Mouse (Mus musculus): ENCODE data around the gene Nbea.
"Not testable (repeated sequence)": the region's sequence is repeated elsewhere in the genome, so short reads cannot be mapped to it uniquely, and the experiment has no call there.

Nbea gene

DNA sequence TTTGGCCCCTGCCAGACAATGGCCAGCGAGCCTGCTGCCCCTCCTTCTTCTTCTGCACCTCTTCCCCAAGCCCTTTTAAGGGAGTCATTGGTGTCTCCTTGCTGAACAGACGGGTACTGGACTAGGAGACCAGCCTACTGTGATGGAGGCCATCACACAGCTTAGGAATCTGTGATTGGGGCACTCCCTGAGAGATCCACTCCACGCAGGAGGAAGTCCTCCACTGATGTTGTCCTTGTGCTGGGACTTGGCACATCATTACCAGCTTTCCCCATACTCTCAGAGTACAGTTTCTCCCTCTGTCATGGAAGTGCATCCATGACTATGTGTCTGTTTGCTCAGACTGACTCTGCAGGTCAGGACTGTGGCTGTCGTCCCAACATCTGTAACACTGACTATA is 531.6 kb downstream of the Nbea start:
- DNase-seq: no peak

DNA sequence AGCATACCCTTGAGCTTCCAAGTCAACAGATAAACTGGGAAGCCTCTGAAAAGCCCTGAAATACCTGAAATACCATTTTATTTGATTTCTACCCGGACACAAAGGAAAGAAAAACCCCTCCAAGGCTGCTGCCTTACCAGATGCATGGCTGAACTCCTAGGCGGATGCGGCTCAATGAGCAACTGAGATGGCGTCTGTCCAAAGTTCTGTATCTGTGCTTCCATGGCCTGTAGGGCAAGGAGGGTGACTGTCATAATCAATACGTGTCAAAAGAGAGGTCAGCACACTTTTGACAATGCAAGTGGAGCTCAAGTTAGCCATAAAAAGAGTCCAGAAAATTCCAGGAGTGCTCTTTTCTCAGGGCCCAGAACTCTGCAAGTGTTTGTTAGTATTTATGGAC is 534.0 kb downstream of the Nbea start:
- DNase-seq: no peak

DNA sequence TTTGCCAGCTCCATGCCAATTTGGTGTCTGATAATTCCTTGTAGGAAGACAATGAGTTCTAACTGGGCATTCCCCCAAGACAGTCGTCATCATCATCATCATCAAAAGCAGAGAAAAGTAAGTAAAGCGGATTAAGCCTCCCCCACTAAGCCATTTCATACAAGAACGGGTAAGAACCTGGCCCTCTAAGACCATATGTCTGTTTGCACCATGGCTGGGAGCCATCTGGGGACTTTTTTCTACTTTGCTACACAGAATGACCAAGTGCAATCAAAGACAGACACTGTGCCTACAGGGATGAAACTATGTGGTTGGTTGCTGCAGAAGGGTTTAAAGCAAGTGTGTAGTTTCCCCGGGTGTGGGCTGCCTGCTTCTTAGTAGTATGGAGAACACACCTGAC is 535.2 kb downstream of the Nbea start:
- no peak for DNase-seq

GRCm38 (mm10) chr3:55647176-55647575 is 536.3 kb downstream of the Nbea start:
- DNase-seq: no peak

- no peak for DNase-seq
These were observed 537.1 kb downstream of the Nbea start for GRCm38 (mm10) chr3:55646437-55646836.

DNA sequence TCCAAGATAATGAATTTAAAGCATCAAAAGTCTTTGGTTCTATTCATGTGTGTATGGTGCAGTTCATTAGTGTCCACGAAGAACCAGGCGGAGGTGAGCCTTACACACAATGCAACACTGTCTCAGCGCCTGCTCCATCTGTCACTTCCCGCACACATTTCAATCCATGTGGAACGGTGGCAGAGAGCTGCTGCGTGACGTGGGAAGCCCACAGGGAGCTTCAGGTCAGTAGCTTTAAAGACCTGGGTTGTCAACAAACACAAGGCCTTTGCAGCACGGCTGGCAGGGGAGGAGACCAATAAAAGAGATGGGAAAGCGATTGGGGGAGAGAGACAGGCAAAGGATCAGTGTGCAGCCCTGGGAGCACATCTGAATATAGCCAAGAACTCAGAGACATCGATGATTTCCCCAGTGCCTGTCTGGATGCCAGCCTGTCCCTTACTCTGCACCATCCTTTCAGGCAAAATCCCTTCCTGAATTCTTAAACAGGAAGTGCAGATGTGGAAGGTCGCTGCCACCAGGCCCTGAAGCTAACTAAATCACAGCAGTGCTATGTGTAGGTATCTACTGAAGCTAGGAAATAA is 539.4 kb downstream of the Nbea start:
- no peak for DNase-seq

DNA sequence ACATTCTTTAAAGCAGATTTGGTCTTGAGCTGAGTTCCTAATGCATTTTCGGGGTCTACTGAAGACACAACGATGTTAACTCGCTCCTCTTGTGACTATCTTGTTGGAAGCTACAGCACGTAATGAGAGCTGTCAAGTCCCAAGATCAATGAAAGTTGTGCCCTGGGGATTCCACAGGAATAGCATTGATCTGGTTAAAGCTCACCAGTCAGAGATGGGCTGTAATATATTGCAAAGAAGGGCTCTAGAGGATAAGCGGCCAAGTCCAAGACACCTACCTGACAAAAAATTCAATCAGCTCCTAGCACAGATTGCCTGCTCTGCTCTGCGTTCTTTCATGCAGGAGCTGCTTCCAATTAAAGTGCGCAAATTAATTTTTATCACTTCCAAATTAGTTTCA is 545.8 kb downstream of the Nbea start:
- DNase-seq: no peak

GRCm38 (mm10) chr3:55635542-55636172 is 547.8 kb downstream of the Nbea start:
- DNase-seq: no peak

GRCm38 (mm10) chr3:55627054-55627453 is 556.4 kb downstream of the Nbea start:
- DNase-seq: no peak

DNA sequence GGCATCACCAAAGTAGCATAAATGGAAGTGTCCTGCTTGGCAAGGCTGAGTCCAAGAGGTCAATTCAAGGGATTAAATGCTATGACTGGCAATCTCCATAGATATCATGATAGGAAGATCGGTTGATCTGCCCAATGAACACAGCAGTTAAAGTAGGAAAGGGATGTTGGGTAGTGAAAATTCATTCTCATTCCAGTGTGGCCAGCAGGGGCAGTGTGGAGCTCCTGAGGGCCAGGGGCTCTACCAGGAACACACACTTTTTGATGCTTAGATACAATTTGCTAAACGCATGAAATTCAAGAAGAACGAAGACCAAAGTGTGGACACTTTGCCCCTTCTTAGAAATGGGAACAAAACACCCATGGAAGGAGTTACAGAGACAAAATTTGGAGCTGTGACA is 561.5 kb downstream of the Nbea start:
- not testable (repeated sequence) for DNase-seq

DNA sequence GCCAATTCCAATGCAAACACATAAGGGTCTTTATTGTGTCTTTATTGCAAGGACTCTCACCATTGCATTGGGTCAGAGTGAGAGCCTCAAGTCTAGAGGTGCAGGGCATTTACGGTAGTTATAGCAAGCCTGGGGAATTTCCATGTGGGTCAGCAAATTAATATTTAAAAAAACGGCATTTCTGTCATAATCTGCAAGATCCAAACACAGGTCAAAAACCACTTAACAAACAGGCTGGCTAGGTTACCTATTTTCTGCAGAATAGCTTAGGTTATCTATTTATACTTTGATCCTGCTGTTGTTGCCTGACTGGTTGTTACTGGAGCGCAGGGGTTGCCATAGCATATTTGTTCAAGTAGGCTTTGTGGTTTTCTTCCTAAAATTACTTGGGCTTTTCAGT is 565.1 kb downstream of the Nbea start:
- no peak for DNase-seq

GRCm38 (mm10) chr3:55612459-55613115 is 570.9 kb downstream of the Nbea start:
- no peak for DNase-seq

DNA sequence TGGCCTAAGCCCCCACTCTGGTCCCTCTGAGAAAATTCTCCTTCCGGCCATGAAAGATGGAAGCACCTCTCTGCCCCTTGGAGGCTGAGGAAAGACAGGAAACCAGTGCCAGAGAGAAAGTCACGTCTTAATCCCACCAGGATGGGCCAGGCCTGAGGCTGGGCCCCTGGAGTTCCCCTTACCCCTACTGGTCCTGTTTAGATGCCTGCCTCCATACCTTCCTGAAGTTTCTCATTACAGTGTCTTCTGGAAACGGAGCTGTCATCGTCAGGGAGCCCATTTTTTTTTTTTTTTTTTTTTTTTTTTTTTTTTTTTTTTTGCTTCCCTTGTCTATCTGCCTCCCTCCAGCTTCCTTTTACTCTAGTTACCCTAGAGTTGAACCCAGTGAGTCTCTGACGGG is 571.5 kb downstream of the Nbea start:
- DNase-seq: no peak

- no peak for DNase-seq
These were observed 573.3 kb downstream of the Nbea start for GRCm38 (mm10) chr3:55610191-55610590.

GRCm38 (mm10) chr3:55600286-55600685 is 583.2 kb downstream of the Nbea start:
- no peak for DNase-seq

DNA sequence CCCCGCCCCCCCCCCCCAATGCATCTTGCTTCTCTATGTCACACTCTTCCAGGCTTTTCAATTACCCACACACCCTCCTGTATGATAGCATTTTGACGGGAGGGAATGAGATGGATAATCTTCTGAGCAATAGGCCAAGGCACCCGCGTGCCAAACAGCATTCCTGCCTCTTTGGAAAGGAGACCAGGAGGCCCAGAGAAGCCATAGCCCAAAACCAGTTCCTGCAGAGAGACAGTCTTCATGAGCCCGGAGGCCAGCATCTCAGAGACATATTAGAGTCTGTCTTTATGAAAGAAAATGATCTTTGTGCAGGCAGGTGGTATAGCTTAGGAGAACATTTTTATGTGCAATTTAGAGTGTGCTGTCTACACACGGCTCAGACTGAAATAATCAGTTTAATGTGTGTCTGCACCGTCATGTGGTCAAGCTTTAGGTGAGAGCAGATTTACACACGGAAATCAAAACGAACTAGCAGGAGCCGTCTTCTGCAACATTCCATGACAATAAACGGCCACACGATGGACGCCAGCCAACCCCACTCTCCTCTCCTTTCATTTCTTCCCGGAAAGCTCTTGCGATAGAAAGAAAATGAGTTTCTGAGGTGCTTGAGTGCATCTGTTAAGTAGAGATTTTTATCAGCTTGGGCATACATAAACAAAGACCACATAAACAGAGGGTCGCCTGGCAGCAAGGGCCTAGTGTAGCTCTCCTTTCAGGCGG is 584.0 kb downstream of the Nbea start:
- DNase-seq: no peak

DNA sequence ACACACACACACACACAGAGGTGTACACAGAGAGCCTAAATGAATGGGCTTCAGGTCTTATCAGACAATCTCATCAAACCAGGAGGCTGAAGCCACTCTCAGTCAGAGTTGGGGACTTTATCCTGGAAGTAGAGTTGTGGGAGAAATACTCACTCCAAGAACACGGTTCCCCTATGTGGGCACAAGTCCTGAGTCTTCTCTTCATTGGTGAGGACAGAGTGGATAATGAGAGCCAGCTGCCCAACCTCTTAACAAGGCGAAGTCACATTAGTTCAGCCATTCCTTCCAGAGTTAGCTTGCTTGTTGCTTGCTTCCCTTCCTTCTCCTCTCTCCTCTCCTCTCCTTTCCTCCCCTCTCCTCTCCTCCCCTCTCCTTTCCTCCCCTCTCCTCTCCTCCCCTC is 584.8 kb downstream of the Nbea start:
- DNase-seq: no peak

GRCm38 (mm10) chr3:55593312-55593711 is 590.2 kb downstream of the Nbea start:
- DNase-seq: no peak

- DNase-seq: no peak
These were observed 592.8 kb downstream of the Nbea start for GRCm38 (mm10) chr3:55590727-55591126.

DNA sequence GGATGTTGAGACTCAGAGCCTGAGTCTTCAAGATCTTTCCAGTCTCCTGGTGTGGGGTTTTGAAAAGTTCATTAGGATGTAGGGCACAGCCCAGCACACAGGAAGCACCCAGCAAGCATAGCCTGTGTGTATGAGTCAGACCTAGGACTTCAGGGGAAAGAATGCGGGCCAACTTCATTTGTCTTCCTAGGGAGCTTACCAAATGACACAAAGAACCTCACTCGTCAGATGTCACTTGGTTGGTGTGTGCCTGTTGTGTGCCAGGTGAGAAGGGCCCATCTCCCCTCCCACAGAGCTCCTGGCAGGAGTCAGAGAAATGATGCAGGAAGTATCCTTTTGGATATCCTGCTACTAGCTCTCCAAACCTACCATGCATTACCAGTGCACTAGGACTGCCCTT is 593.2 kb downstream of the Nbea start:
- no peak for DNase-seq

DNA sequence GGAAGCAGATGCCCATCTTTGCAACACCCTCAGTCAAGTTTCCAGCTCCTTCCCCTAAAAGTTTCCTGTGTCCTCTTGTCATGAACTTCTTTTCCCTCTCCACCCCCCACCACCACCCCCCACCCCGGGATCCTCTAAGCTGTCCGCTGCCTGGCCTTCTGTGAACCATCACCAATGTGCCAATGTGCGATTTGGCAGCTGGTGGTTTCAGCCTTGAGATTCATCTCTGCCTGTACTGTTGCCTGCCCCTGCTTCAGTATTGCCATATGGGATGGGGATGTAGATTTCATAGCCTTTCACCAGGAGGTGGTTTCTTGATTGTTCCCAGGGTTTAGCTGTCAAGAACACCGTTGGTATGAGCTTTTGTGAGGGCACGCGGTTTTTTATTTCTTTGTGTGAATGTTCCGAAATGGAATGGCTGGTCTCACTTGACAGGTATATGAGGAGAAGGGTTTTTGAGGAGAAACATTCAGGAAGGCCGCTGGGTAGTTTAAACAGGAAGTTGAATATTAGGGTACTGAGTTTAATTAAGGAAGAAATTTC is 594.0 kb downstream of the Nbea start:
- DNase-seq: no peak

GRCm38 (mm10) chr3:55587972-55588946 is 595.2 kb downstream of the Nbea start:
- no peak for DNase-seq

Data from thymus, postnatal 14 days (tissue).